Mouse (Mus musculus) forebrain, embryonic 16.5 days (tissue): Measurements from ENCODE around the gene Edem3. TPM values are rescaled to one million over a fixed set of nuclear protein-coding genes. Genes with fewer than 3 reads are reported as not detected.
"Not testable (repeated sequence)": the region's sequence is repeated elsewhere in the genome, so short reads cannot be mapped to it uniquely, and the experiment has no call there.

Source experiments
- ATAC-seq: fragments of 200-750 bp; cut with Nextera tagmentation; 2 replicates; pipeline ENCODE4 v1.8.0; 2017; ENCODE audit warnings: mild to moderate bottlenecking, moderate library complexity
- H3K27ac ChIP-seq: fragments of 300-500 bp; sonication (generic); 2 replicates; pipeline ENCODE4 v1.5.1; 2014; ENCODE audit warnings: low read length, control low read depth
- H3K27me3 ChIP-seq: fragments of 300-500 bp; sonication (generic); replicated peaks from 2 replicates; pipeline ENCODE4 v1.6.1; 2014; ENCODE audit warnings: low read length; ENCODE audit not compliant: control insufficient read depth, insufficient read depth
- H3K36me3 ChIP-seq: fragments of 300-500 bp; sonication (generic); 2 replicates; pipeline ENCODE4 v1.6.1; 2014; ENCODE audit not compliant: control insufficient read depth, insufficient read depth
- H3K4me1 ChIP-seq: fragments of 300-500 bp; sonication (generic); replicated peaks from 2 replicates; pipeline ENCODE4 v1.6.1; 2014; ENCODE audit warnings: low read length; ENCODE audit not compliant: control insufficient read depth, insufficient read depth
- H3K4me2 ChIP-seq: fragments of 300-500 bp; sonication (generic); 2 replicates; pipeline ENCODE4 v1.6.1; 2014; ENCODE audit warnings: mild to moderate bottlenecking, low read length, control low read depth
- H3K4me3 ChIP-seq: fragments of 300-500 bp; sonication (generic); replicated peaks from 2 replicates; pipeline ENCODE4 v1.5.1; 2014; ENCODE audit warnings: mild to moderate bottlenecking, low read length, control low read depth
- H3K9ac ChIP-seq: fragments of 300-500 bp; sonication (generic); replicated peaks from 2 replicates; pipeline ENCODE4 v1.6.1; 2014; ENCODE audit warnings: low read depth, low read length, control low read depth
- H3K9me3 ChIP-seq: fragments of 300-500 bp; sonication (generic); 2 replicates; pipeline ENCODE4 v1.6.1; 2016; ENCODE audit warnings: low read length; ENCODE audit not compliant: control insufficient read depth
- WGBS: fragments of 180-500 bp; shearing (Covaris S2); extraction: QIAGEN DNeasy Blood & Tissue Kit; methylation state at CpG from one replicate; pipeline ENCODE4 v1.1.7; 2014; 5-methylcytosine and 5-hydroxymethylcytosine counted together
- polyA plus RNA-seq: library from polyadenylated mRNA; unstranded; fragments of >200 nt; fragmentation: Nextera tagmentation; extraction: Ambion mirVana; gene quantifications from 2 replicates; pipeline ENCODE4 v1.2.1, GENCODE M21; 2015

Edem3 gene
- polyA plus RNA-seq, 1 experiment from 2014 or later: 21.2 TPM

GRCm38 (mm10) chr1:151781447-151781846 lies 26.3 kb downstream of the Edem3 start:
- ATAC-seq: no peak
- Histone ChIP-seq H3K27ac (no peak overlapping the region), H3K4me2 (no peak overlapping the region), H3K9ac (no peak overlapping the region), H3K36me3 (peaks cover 12% of the 10 kb centered on the region), H3K27me3 (no peaks in the 10 kb centered on the region), H3K4me3 (no peak overlapping the region), H3K4me1 (no peaks in the 10 kb centered on the region), H3K9me3 (no peaks in the 10 kb centered on the region)
- WGBS: 89% methylated on average over 7 of the region's 7 CpGs

GRCm38 (mm10) chr1:151783403-151783802 lies 28.2 kb downstream of the Edem3 start:
- H3K27me3 ChIP-seq: no peaks in the 10 kb centered on the region
- 90% methylated on average over 2 of the region's 2 CpGs for WGBS

GRCm38 (mm10) chr1:151786406-151786805 lies 31.2 kb downstream of the Edem3 start:
- Histone ChIP-seq H3K27me3 (no peaks in the 10 kb centered on the region), H3K36me3 (peaks cover 12% of the 10 kb centered on the region), H3K4me1 (no peaks in the 10 kb centered on the region), H3K4me2 (no peak overlapping the region), H3K4me3 (no peak overlapping the region), H3K9me3 (no peaks in the 10 kb centered on the region), H3K27ac (no peak overlapping the region), H3K9ac (no peak overlapping the region)
- WGBS: 93% methylated on average over 5 of the region's 5 CpGs
- ATAC-seq: no peak

More at GRCm38 (mm10) chr1:151783403-151783802, 28.2 kb downstream of the Edem3 start:
- Histone ChIP-seq H3K4me1 (no peaks in the 10 kb centered on the region), H3K27ac (no peak overlapping the region), H3K4me3 (no peak overlapping the region), H3K36me3 (peaks cover 12% of the 10 kb centered on the region), H3K9ac (no peak overlapping the region), H3K9me3 (no peaks in the 10 kb centered on the region), H3K4me2 (no peak overlapping the region)
- no peak for ATAC-seq

GRCm38 (mm10) chr1:151789136-151789535 lies 34.0 kb downstream of the Edem3 start:
- Histone ChIP-seq H3K4me1 (no peaks in the 10 kb centered on the region), H3K4me2 (no peak overlapping the region), H3K9ac (no peak overlapping the region), H3K27ac (no peak overlapping the region), H3K36me3 (peaks cover 9% of the 10 kb centered on the region), H3K27me3 (no peaks in the 10 kb centered on the region), H3K9me3 (no peaks in the 10 kb centered on the region), H3K4me3 (no peak overlapping the region)
- WGBS: 15% methylated on average over 4 of the region's 4 CpGs
- ATAC-seq: no peak

GRCm38 (mm10) chr1:151792076-151792475 lies 36.9 kb downstream of the Edem3 start:
- not testable (repeated sequence) for H3K9me3 ChIP-seq, H3K4me1 ChIP-seq, H3K9ac ChIP-seq, ATAC-seq, H3K27me3 ChIP-seq, H3K4me3 ChIP-seq, H3K27ac ChIP-seq, H3K4me2 ChIP-seq, H3K36me3 ChIP-seq
- 93% methylated on average over 8 of the region's 8 CpGs for WGBS

- WGBS: 71% methylated on average over 3 of the region's 3 CpGs
- H3K4me1 ChIP-seq, H3K27me3 ChIP-seq, H3K27ac ChIP-seq, ATAC-seq, H3K4me2 ChIP-seq, H3K9ac ChIP-seq, H3K9me3 ChIP-seq, H3K4me3 ChIP-seq: not testable (repeated sequence)
- peaks cover 16% of the 10 kb centered on the region for H3K36me3 ChIP-seq
Observed at GRCm38 (mm10) chr1:151802795-151803194, 47.6 kb downstream of the Edem3 start.

GRCm38 (mm10) chr1:151807286-151807685 lies 52.1 kb downstream of the Edem3 start:
- no peaks in the 10 kb centered on the region for H3K27me3 ChIP-seq
- peaks cover 13% of the 10 kb centered on the region for H3K36me3 ChIP-seq

GRCm38 (mm10) chr1:151810628-151811421 lies 55.7 kb downstream of the Edem3 start:
- H3K9ac ChIP-seq: no peak overlapping the region
- peaks cover 9% of the 10 kb centered on the region for H3K36me3 ChIP-seq
- ATAC-seq: peak; percentile 33; the same call in 1 of the 2 replicates
- H3K9me3 ChIP-seq: no peaks in the 10 kb centered on the region
- no peak overlapping the region for H3K4me3 ChIP-seq
- no peaks in the 10 kb centered on the region for H3K27me3 ChIP-seq
- H3K27ac ChIP-seq: no peak overlapping the region
- H3K4me1 ChIP-seq: no peaks in the 10 kb centered on the region
- no peak overlapping the region for H3K4me2 ChIP-seq
- 68% methylated on average over 7 of the region's 7 CpGs for WGBS

More at GRCm38 (mm10) chr1:151807286-151807685, 52.1 kb downstream of the Edem3 start:
- Histone ChIP-seq H3K27ac (no peak overlapping the region), H3K4me3 (no peak overlapping the region), H3K4me2 (no peak overlapping the region), H3K9ac (no peak overlapping the region), H3K9me3 (no peaks in the 10 kb centered on the region), H3K4me1 (no peaks in the 10 kb centered on the region)
- ATAC-seq: no peak
- 91% methylated on average over 5 of the region's 5 CpGs for WGBS

- H3K9ac ChIP-seq: no peak overlapping the region
- H3K27ac ChIP-seq: no peak overlapping the region
- H3K9me3 ChIP-seq: no peaks in the 10 kb centered on the region
- WGBS: 88% methylated on average over 16 of the region's 16 CpGs
- ATAC-seq: no peak
- H3K36me3 ChIP-seq: peaks cover 7% of the 10 kb centered on the region
- H3K4me2 ChIP-seq: no peak overlapping the region
- no peaks in the 10 kb centered on the region for H3K27me3 ChIP-seq
- H3K4me1 ChIP-seq: no peaks in the 10 kb centered on the region
- H3K4me3 ChIP-seq: no peak overlapping the region
Observed at GRCm38 (mm10) chr1:151811456-151811855, 56.3 kb downstream of the Edem3 start.
